Mouse (Mus musculus) c-Kit-positive CD71-positive TER-119-negative erythroid progenitor cells, embryonic 14.5 days (primary cell): ENCODE measurements at regions not wholly inside any gene's neighbourhood (a gene's known extent, or its start where the extent isn't known, plus 50 kb on each side); places are given as distances from the start of the nearest gene placed in this dataset.

Experiments
- DNase-seq: peaks from one replicate; pipeline ENCODE4 v3.0.0-alpha.2; 2013; ENCODE audit warnings: low read depth

GRCm38 (mm10) chr3:61255643-61256042 is 105.8 kb upstream of the Rap2b start:
- no peak for DNase-seq

GRCm38 (mm10) chr3:61268453-61269335 is 92.7 kb upstream of the Rap2b start:
- peak; percentile 23 for DNase-seq

- no peak for DNase-seq
Measured at GRCm38 (mm10) chr3:61285924-61286520, 75.4 kb upstream of the Rap2b start.

- no peak for DNase-seq
Measured at GRCm38 (mm10) chr3:61288195-61288594, 73.2 kb upstream of the Rap2b start.

GRCm38 (mm10) chr3:61294855-61295254 is 66.6 kb upstream of the Rap2b start:
- DNase-seq: no peak

- no peak for DNase-seq
Measured at GRCm38 (mm10) chr3:61297290-61297689, 64.1 kb upstream of the Rap2b start.

GRCm38 (mm10) chr3:61302214-61302613 is 59.2 kb upstream of the Rap2b start:
- DNase-seq: no peak

- no peak for DNase-seq
Measured at GRCm38 (mm10) chr3:61303485-61303884, 58.0 kb upstream of the Rap2b start.

- DNase-seq: no peak
Measured at GRCm38 (mm10) chr3:61306306-61306705, 55.1 kb upstream of the Rap2b start.

GRCm38 (mm10) chr3:61308764-61309163 is 52.7 kb upstream of the Rap2b start:
- DNase-seq: no peak

GRCm38 (mm10) chr3:61309197-61309596 is 52.2 kb upstream of the Rap2b start:
- DNase-seq: no peak
